ENCODE assay signal across 27 mouse cellular contexts in genomic region chr6:27997250-27997649, GRCm38 (mm10).
DNase-seq lines count a peak whose midpoint lies in the region; ATAC-seq and TF ChIP-seq lines count a peak whose summit lies in the region.
"Had no signal": no experiment of that assay in that cellular context is flagged by ENCODE, and none has a peak within 500 bp of the region (broad histone marks: within the 10 kb centered on the region; RNA-seq: fewer than 3 reads in every experiment).

No protein-coding gene starts in this region.

- H3K27ac ChIP-seq in heart, embryonic 11.5 days (ENCODE audit: low read depth, low read length) = no peak overlapping the region
- H3K27ac ChIP-seq in heart, embryonic 10.5 days = no peak overlapping the region
- no peak overlapping the region for H3K27ac ChIP-seq in limb, embryonic 13.5 days
- no peak overlapping the region for H3K27ac ChIP-seq in limb, embryonic 10.5 days
- H3K27ac ChIP-seq in stomach, embryonic 16.5 days (ENCODE audit: low read length) = no peak overlapping the region
- H3K27ac ChIP-seq in stomach, postnatal 0 days (replicated peaks) = no peak overlapping the region
- H3K27ac ChIP-seq: embryonic facial prominence, embryonic 13.5 days; forebrain, embryonic 10.5 days; forebrain, embryonic 13.5 days; heart, adult 2 months; heart, embryonic 13.5 days; hindbrain, embryonic 12.5 days; hindbrain, embryonic 15.5 days had no signal

- H3K9me3 ChIP-seq in heart, embryonic 11.5 days (replicated peaks; ENCODE audit: control insufficient read depth, low read length) = no peaks in the 10 kb centered on the region
- no peaks in the 10 kb centered on the region for H3K9me3 ChIP-seq in heart, embryonic 10.5 days
- no peaks in the 10 kb centered on the region for H3K9me3 ChIP-seq in limb, embryonic 13.5 days
- no peaks in the 10 kb centered on the region for H3K9me3 ChIP-seq in limb, embryonic 10.5 days (replicated peaks)
- no peaks in the 10 kb centered on the region for H3K9me3 ChIP-seq in stomach, embryonic 16.5 days (replicated peaks; ENCODE audit: control insufficient read depth, low read length)
- no peaks in the 10 kb centered on the region for H3K9me3 ChIP-seq in stomach, postnatal 0 days (ENCODE audit: control insufficient read depth, low read length)
- H3K9me3 ChIP-seq: embryonic facial prominence, embryonic 13.5 days; forebrain, embryonic 10.5 days; forebrain, embryonic 13.5 days; G1E; heart, embryonic 13.5 days; hindbrain, embryonic 12.5 days; hindbrain, embryonic 15.5 days had no signal

- H3K4me3 ChIP-seq in heart, embryonic 11.5 days (ENCODE audit: low read depth, low read length) = no peak overlapping the region
- no peak overlapping the region for H3K4me3 ChIP-seq in heart, embryonic 10.5 days
- no peak overlapping the region for H3K4me3 ChIP-seq in limb, embryonic 13.5 days
- no peak overlapping the region for H3K4me3 ChIP-seq in limb, embryonic 10.5 days
- H3K4me3 ChIP-seq in stomach, embryonic 16.5 days (replicated peaks; ENCODE audit: low read length) = no peak overlapping the region
- no peak overlapping the region for H3K4me3 ChIP-seq in stomach, postnatal 0 days (ENCODE audit: low read depth, low read length)
- H3K4me3 ChIP-seq: embryonic facial prominence, embryonic 13.5 days; erythroblast, embryonic 14.5 days; forebrain, embryonic 10.5 days; forebrain, embryonic 13.5 days; heart, adult 2 months; heart, embryonic 13.5 days; hindbrain, embryonic 12.5 days; hindbrain, embryonic 15.5 days had no signal

- WGBS in heart, embryonic 11.5 days (ENCODE audit: insufficient replicate concordance) = 86% methylated on average over 2 of the region's 2 CpGs
- 88% methylated on average over 2 of the region's 2 CpGs for WGBS in heart, embryonic 10.5 days
- 96% methylated on average over 2 of the region's 2 CpGs for WGBS in limb, embryonic 13.5 days
- WGBS in limb, embryonic 10.5 days = 97% methylated on average over 2 of the region's 2 CpGs
- 86% methylated on average over 2 of the region's 2 CpGs for WGBS in stomach, embryonic 16.5 days
- 80% methylated on average over 2 of the region's 2 CpGs for WGBS in stomach, postnatal 0 days

- H3K9ac ChIP-seq in heart, embryonic 11.5 days (ENCODE audit: low read depth, low read length) = no peak overlapping the region
- no peak overlapping the region for H3K9ac ChIP-seq in limb, embryonic 13.5 days
- H3K9ac ChIP-seq in stomach, embryonic 16.5 days (ENCODE audit: low read length) = no peak overlapping the region
- no peak overlapping the region for H3K9ac ChIP-seq in stomach, postnatal 0 days (ENCODE audit: low read length)
- H3K9ac ChIP-seq: embryonic facial prominence, embryonic 13.5 days; forebrain, embryonic 13.5 days; heart, embryonic 13.5 days; hindbrain, embryonic 12.5 days; hindbrain, embryonic 15.5 days had no signal

- no peak overlapping the region for H3K4me2 ChIP-seq in heart, embryonic 11.5 days
- no peak overlapping the region for H3K4me2 ChIP-seq in limb, embryonic 13.5 days (replicated peaks)
- H3K4me2 ChIP-seq in stomach, embryonic 16.5 days (ENCODE audit: low read depth, low read length) = no peak overlapping the region
- H3K4me2 ChIP-seq in stomach, postnatal 0 days (replicated peaks; ENCODE audit: low read depth) = no peak overlapping the region
- H3K4me2 ChIP-seq: embryonic facial prominence, embryonic 13.5 days; forebrain, embryonic 13.5 days; heart, embryonic 13.5 days; hindbrain, embryonic 12.5 days; hindbrain, embryonic 15.5 days had no signal

- TF ChIP-seq EP300 in stomach, postnatal 0 days (optimal IDR thresholded peaks at IDR 0.05) = no peak

- no peaks in the 10 kb centered on the region for H3K36me3 ChIP-seq in heart, embryonic 11.5 days (ENCODE audit: control insufficient read depth, insufficient read depth, low read length)
- no peaks in the 10 kb centered on the region for H3K36me3 ChIP-seq in heart, embryonic 10.5 days
- H3K36me3 ChIP-seq in limb, embryonic 13.5 days = no peaks in the 10 kb centered on the region
- H3K36me3 ChIP-seq in limb, embryonic 10.5 days = no peaks in the 10 kb centered on the region
- no peaks in the 10 kb centered on the region for H3K36me3 ChIP-seq in stomach, embryonic 16.5 days (ENCODE audit: control insufficient read depth, insufficient read depth, low read length)
- H3K36me3 ChIP-seq in stomach, postnatal 0 days (ENCODE audit: control insufficient read depth, insufficient read depth, low read length) = no peaks in the 10 kb centered on the region
- H3K36me3 ChIP-seq: embryonic facial prominence, embryonic 13.5 days; forebrain, embryonic 10.5 days; G1E; heart, embryonic 13.5 days; hindbrain, embryonic 12.5 days; hindbrain, embryonic 15.5 days had no signal

- ATAC-seq in heart, embryonic 11.5 days (replicated peaks; ENCODE audit: insufficient number of reproducible peaks, low FRiP score, low TSS enrichment) = peak; percentile 26; the same call in 1 of the 2 replicates
- peak; percentile 48; the same call in 1 of the 2 replicates for ATAC-seq in limb, embryonic 13.5 days (ENCODE audit: low FRiP score, low read depth)
- ATAC-seq in stomach, embryonic 16.5 days (ENCODE audit: insufficient read depth, low FRiP score) = peak; percentile 25; the same call in 1 of the 2 replicates
- ATAC-seq in stomach, postnatal 0 days (ENCODE audit: low FRiP score, low TSS enrichment) = no peak
- ATAC-seq: forebrain, embryonic 13.5 days; forebrain, embryonic 16.5 days; Patski had no signal

- TF ChIP-seq CTCF in stomach, postnatal 0 days (IDR thresholded peaks at IDR 0.05; ENCODE audit: low read depth) = no peak

- no peaks in the 10 kb centered on the region for H3K4me1 ChIP-seq in heart, embryonic 11.5 days (ENCODE audit: control insufficient read depth, insufficient read depth, low read length)
- H3K4me1 ChIP-seq in heart, embryonic 10.5 days = no peaks in the 10 kb centered on the region
- H3K4me1 ChIP-seq in limb, embryonic 13.5 days = no peaks in the 10 kb centered on the region
- no peaks in the 10 kb centered on the region for H3K4me1 ChIP-seq in limb, embryonic 10.5 days
- H3K4me1 ChIP-seq in stomach, embryonic 16.5 days (ENCODE audit: control insufficient read depth, insufficient read depth, low read length) = no peaks in the 10 kb centered on the region
- H3K4me1 ChIP-seq in stomach, postnatal 0 days (replicated peaks; ENCODE audit: control insufficient read depth, insufficient read depth) = no peaks in the 10 kb centered on the region
- H3K4me1 ChIP-seq: embryonic facial prominence, embryonic 13.5 days; forebrain, embryonic 10.5 days; forebrain, embryonic 13.5 days; heart, embryonic 13.5 days; hindbrain, embryonic 12.5 days; hindbrain, embryonic 15.5 days had no signal

- H3K27me3 ChIP-seq in heart, embryonic 11.5 days (ENCODE audit: control insufficient read depth, insufficient read depth, low read length) = no peaks in the 10 kb centered on the region
- no peaks in the 10 kb centered on the region for H3K27me3 ChIP-seq in heart, embryonic 10.5 days (ENCODE audit: insufficient read depth, poor library complexity, severe bottlenecking)
- H3K27me3 ChIP-seq in limb, embryonic 13.5 days = no peaks in the 10 kb centered on the region
- H3K27me3 ChIP-seq in limb, embryonic 10.5 days (ENCODE audit: low read depth, poor library complexity, severe bottlenecking) = no peaks in the 10 kb centered on the region
- H3K27me3 ChIP-seq in stomach, embryonic 16.5 days (ENCODE audit: control insufficient read depth, insufficient read depth, low read length) = no peaks in the 10 kb centered on the region
- H3K27me3 ChIP-seq in stomach, postnatal 0 days (ENCODE audit: control insufficient read depth, insufficient read depth, low read length) = no peaks in the 10 kb centered on the region
- H3K27me3 ChIP-seq: CH12.LX; embryonic facial prominence, embryonic 13.5 days; forebrain, embryonic 13.5 days; heart, embryonic 13.5 days; hindbrain, embryonic 12.5 days; hindbrain, embryonic 15.5 days had no signal

- no peak for DNase-seq in heart, embryonic 10.5 days (ENCODE audit: low spot score)
- no peak for DNase-seq in limb, embryonic 10.5 days (ENCODE audit: low spot score)
- no peak for DNase-seq in stomach, postnatal 0 days (ENCODE audit: low spot score)
- DNase-seq in retina, embryonic 14.5 days (ENCODE audit: low spot score) = no peak
- DNase-seq: adrenal gland, postnatal 10 days; adrenal gland, postnatal 36 days; B cell, adult 2 months; cerebellum, adult 18-20 months; cerebellum, adult 9-10 months; cerebellum, postnatal 14 days; gastrocnemius, postnatal 10 days; gastrocnemius, postnatal 36 days; heart, adult 2 months had no signal
